Mouse (Mus musculus): Measurements from ENCODE around the gene Atp8a1.

Gene Atp8a1

DNA sequence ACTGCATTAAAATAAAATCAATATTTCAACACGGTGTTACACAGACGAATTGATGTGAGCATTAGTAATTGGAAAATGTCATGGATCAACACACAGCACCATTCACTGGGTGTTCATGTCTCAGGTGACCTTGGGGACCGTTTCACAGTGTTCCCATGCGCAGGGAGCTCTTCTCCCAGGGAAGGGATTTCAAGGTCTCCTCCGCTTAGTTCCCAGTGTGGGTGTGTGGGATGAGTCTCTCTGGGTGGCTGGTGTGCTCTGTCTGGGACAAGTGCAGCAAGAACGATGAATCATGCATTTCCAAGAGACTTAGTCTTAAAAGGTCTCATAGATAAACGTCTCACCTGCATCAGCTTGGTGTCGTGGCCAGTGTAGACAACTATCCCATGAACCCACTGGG is 78.5 kb downstream of the Atp8a1 start:
- DNase-seq (ENCODE audit: low spot score in 2 of 2) = no peak

DNA sequence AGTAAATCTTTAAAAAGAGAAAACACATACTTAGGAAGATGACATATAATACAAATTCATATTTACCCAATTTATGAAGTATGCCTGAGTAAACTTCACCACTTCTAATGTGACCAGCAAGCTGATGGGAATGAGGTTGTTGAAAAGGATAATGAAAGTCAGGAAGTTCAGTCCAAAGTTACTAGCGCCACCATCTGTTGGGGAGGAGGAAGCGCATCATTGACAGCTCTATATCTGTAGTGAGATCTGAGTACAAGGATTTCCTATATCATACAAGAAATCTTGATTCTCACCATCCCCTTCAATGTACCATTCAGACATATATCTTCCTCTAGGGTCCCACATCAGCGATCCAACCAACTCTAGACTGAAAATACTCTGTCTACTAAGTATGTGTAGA is 82.4 kb downstream of the Atp8a1 start:
- DNase-seq (ENCODE audit: low spot score in 2 of 2) = no peak

DNA sequence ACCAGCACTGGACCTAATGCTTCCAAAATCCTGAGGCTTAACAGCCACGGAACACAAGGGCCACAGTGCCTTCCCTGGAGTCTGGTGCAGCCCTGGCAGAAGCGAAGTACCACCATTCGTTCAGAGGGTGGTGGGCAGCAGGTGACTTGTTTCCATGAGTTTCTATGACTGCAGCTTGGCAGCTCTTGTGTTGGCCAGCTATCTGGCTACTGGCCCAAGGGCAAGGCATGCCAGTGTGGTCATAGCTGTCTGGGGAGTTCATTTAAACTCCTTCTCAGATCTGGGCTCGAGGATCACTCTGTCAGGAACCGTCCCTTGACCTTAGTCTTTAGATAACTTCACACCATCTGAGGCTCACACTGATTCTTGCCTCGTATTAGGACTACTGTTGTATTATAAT is 89.1 kb downstream of the Atp8a1 start:
- no peak for DNase-seq (ENCODE audit: low spot score in 2 of 2)

DNA sequence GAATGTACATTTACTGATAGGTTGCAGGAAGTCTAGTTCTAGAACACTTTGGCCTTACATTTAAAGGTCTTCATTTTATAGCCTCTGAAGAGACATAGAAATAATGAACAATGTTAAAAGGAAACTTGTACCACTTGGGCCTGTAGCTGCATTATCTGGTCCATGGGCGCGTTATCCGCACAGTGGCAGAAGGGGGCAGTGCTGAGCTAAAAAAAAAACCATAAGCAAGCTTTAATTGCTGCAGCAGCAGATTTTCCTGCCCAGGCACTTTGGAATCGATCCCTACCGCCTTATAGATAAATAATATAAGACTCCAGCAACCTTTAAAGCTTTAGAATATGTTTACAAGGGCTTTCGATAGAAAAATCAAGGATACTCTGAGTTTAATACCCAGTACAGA is 91.1 kb downstream of the Atp8a1 start:
- peak in 1 of 2 experiments; percentile 17 for DNase-seq (ENCODE audit: low spot score in 2 of 2)

DNA sequence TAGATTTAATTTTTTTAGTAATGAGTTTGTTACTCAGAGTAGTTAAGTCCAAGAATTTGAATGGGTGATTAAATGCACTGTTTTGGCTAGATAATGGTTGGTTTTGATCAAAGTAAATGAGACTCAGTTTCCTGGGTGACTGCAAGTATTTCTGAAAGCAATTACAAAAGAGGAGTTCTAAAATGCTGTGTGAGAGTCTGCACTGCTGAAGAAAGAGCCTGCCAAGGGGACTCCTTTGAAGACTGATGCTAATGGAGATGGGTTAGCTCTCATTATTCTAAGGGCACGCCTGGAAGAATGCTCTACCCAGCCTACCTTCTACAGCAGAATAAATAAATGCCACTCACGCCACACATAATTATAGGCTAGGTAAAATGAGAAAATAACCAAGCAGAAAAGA is 94.2 kb downstream of the Atp8a1 start:
- DNase-seq (ENCODE audit: low spot score in 2 of 2) = no peak

DNA sequence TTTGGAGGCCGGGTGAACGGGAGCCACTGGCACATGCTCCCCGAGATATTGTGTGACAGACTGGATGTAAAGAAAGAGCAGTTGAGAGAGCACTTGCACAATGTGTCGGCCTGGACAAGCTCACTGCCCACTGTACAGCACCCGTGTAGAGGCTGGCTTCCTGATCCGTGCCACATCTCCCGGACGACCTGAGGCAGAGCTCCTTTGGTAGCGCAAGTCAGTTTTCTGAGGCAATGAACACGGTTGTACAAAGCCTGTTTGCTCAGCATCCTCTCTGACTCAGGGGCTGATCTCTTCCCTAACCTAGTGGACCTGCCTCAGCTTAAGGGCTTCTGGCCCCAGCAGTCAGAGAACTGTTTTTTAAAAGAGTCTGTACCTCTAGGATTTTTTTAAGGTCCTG is 94.6 kb downstream of the Atp8a1 start:
- DNase-seq (ENCODE audit: low spot score in 2 of 2) = no peak

DNA sequence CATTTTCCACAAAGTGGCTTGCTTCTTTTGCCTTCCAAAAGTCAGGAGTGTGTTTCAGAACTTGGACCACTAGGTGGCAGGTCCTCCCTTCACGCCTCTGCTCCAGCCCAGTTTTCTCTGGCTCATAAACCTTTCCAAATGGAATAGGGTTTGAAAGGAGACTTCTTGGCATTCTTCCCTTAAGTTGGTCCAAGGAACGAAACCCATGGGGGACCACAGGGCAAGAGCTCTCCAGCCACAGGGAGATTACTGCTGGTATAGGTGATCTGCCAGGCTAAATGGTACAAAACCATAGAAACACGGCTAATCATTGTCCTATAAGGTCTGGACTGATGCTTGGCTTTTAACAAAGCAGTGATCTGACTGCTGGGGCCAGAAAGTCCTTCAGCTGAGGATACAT is 95.2 kb downstream of the Atp8a1 start:
- DNase-seq (ENCODE audit: low spot score in 2 of 2) = no peak

DNA sequence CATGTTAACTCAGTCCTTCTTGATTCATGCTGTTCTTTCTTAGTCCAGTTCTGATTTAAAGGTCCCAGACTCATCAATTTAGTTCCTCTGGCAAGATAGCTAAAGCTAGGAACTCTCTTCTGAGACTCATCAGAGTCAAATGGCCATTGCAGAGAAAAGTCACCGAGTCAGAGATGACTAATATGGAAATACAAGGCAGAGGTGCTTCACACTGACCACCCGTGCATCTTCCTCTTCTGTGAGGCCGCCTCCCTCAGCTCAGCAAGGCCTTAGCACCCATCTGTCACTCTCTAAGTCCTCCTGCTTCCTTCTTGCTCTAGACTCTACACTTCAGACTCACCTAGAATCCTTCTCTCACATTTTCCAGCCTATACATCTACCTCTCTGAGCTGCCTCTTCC is 108.0 kb downstream of the Atp8a1 start:
- no peak for DNase-seq (ENCODE audit: low spot score in 2 of 2)

DNA sequence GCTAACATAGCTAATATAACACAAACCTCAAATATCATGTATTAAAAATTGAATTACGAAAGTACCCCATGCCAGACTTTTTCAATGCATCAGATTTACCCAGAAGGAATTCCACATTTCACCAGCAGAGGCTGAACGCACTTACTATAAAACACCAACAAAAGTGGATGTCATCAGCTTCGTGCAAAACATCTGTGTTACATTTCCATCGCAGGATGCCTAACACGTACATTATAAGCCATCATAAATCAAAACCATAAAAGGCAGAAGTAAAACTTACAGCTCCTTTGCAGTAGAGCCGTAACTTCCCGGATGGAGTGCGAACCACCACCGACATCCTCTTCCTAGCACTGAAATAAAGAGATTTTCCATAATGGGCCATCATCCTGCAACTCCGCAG is 109.1 kb downstream of the Atp8a1 start:
- DNase-seq (ENCODE audit: low spot score in 2 of 2) = no peak

DNA sequence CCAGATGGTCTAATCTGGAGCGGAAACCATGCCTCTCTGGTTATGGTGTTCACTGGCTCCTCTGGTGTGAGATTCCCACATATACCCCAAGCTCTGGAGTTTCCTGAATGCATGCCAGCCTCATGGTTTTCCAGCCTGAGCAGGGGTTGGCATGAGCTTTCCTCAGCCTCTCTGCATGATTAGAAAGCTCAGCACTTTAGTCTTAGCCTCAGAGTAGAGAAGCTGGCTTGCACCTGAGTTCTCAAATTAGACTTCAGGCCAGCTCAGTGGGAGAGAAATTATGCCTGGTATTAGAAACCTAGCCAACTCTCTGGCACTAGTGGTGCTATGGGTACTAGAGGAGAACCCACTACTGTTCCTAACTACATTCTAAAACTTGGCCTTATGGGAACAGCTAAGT is 111.5 kb downstream of the Atp8a1 start:
- DNase-seq (ENCODE audit: low spot score in 2 of 2) = no peak

DNA sequence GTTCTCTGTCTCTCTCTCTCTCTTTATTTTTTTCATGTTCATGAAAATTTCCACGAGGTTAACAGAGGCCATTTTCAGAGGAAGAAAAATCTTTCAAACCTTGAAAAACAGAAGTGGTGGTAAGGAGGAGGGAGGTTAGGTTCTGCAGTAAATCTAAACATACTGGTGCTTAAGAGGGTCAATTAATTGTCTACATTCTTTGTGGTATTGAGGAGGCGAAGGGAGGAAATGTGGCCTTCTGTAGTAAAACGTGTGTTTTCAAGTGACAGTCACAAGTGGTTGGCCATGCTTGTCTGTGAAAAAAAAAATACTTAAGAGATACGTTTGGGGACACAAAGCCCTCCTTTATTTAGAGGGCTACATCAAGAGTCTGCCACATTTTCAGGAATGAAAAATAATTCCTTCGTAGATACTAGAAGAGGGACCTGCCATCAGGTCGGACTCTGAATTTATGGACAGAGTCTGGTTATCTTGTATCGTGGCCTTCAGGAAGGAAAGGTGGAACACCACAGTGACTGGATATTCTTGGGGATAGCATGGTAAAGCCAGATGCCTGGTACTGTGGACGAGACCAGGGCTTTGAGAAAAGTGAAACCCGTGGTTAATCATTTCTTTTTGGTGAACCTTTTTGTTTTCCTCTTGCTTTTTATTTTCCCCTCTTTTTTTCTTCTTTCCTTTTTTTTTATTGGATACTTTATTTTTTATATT is 113.5 kb downstream of the Atp8a1 start:
- DNase-seq (ENCODE audit: low spot score in 2 of 2) = no peak

DNA sequence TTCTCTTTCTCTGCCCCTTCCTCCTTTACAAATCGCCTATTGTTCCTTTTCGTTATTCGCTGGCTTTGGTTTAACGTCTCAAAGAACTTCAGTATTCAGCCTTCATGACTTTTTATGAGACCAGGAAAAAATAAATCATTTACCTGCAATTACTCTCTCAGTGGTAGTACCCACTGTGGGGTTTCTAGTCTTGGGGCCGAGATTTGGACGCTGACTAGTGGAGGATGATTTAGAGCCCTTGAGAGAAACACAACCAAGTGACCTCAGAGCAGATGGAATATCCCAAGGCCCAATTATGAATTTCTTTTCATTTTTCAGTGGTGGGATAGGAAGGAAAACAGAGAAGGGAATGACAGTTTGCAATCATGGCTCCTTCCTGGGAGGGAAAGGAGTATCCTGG is 114.1 kb downstream of the Atp8a1 start:
- DNase-seq (ENCODE audit: low spot score in 2 of 2) = no peak

DNA sequence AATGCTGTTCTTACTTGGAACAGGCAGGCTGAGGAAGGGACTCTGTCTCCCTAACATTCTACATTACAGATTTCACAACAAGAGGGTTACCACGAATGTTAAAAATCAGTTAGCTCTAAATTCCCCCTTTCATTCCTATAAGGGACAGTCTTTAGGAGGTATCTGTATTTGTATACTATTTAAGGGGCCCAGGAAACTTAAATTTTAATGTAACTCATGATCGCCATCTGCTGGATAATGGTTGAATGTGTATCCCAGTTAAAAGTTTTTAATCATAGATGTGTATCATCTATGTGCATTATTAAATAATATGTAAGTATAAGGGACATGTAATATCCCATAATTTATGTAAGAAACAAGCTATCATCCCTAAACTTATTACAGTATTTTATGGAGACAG is 119.5 kb downstream of the Atp8a1 start:
- DNase-seq (ENCODE audit: low spot score in 2 of 2) = no peak

DNA sequence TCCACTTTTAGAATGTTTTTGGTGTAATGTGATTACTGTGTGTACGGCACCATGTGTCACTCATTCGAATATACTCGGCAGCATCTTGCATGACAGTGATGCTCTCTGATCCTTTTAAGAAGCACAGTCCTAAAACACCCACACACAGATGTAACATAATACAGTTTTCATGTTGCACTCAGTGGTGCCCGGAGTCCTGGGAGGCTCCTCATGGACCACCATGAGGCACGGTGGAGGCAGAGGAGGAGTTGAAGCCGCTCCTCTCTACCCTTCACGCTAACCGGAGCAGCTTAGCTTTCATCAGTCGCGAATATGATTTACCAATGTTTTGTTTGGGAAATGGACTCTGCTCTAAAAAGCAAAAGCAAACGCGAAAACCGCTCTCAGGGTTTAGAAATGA is 120.4 kb downstream of the Atp8a1 start:
- no peak for DNase-seq (ENCODE audit: low spot score in 2 of 2)

DNA sequence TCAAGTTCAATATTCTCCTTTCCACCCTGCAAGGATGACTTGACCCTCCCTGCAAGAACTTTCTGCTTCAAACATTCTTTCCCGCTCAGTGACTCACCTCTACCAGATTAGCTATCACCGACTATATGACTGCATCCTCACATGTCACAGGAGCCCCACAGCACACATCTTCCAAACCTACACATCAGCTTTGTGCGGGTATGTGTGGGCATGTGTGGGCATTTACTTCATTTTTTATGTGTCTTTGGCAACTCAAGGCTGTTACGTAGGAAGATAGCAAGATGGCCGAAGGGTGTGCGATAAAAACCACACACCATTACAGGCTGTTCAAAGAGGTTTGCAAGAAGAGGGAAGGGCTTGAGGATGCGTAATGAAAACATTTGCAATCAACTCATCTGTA is 145.6 kb downstream of the Atp8a1 start:
- DNase-seq (ENCODE audit: low spot score in 2 of 2) = no peak

DNA sequence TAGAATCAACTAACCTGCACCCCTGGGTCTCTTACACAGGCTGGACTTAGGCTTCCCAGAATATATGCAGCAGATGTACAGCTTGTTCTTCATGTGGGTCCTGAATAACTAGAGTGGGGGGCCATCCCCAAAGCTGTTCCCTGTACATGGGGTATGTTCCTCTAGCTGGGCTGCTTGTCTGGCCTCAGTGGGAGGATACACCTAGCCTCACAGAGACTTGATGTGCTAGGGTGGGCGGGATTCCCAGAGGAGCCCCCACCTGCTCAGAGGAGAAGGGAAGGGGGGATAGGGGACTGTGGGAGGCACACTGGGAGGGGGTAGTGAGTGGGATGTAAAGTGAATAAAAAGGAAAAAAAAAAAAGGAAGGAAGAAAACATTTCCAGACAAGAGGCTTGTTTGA is 147.8 kb downstream of the Atp8a1 start:
- DNase-seq (ENCODE audit: low spot score in 2 of 2) = no peak

DNA sequence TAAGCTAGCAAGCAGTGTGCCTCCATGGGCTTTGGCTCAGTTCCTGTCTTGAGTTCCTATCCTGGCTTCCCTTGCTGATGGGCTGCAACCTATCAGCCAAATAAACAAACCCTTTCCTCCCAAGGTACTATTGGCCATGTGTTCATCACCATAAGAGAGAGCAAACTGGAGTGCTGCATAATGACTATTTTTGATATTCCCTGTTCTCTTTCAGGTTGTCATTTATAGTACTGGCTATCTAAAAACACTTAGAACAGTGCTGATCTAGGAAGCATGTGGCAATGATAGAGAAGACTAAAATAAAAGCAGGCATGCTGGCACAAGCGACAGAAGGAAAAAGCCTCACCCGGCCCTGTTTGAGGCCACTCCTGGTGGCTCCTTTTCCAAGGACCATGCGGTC is 149.1 kb downstream of the Atp8a1 start:
- no peak for DNase-seq (ENCODE audit: low spot score in 2 of 2)

DNA sequence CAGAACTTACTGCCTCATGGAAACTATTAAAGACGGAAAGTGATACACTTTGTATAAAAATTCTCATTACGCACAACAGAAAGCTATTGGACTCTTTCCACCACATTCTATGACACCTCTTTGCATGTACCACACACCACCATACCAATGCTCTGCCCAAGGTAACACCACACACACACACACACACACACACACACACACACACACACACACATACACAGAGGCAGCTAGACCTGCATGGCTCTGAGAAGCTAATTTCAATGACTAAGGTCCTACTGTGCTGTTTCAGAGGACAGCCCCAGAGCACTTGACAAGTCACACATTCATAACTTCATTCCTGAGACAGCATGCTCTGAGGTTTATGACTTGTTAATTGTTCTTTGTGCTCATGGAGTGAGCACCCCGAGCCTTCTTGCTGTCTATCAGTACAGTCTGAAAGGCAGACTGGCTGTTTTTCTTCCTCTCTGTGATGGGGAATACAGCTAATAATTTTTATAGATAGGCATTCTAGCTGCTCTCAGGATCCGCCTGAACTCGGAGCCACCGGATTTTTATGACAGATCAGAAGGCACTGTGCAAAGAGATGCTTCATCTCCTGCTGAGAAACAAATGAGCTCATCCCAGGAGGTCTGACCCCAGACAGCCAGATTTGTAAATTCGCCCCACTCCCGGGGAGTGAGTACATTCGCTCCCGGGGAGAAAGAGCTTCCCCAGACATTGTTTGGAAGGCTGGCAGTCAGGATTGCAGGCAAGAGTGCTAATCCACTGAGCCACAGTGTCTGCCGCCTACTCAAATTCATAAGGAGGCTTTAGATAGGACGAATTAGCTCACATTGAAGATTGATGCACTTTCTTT is 150.3 kb downstream of the Atp8a1 start:
- DNase-seq (ENCODE audit: low spot score in 2 of 2) = no peak

DNA sequence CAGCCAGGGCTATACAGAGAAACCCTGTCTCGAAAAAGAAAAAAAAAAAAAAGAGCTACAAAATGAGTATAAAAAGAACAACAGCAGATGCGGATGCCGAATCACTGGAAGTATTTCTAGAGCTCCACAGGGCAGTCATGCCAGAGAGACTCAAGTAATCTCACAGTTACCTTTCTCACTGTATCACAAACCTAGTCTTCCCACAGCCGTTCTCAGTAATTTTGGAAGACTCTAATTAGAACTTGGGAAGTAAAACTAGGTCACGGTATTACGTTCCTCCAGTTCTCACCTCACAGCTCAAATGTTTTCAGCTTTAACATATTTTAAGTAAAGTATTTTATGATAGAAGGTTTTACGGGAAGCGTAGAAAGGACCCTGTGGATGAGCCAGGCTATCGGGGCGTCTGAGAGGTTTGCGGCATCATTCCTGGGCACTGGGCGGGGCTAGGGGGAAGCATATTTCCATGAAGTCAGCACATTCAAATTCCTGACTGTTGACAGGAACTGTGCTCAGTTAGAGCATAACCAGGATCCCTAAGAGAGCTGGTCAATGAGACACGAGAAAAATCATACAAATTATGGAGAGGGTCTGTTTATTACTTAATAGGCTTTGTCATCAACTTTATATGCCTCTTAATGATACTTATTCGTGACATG is 152.1 kb downstream of the Atp8a1 start:
- no peak for DNase-seq (ENCODE audit: low spot score in 2 of 2)

DNA sequence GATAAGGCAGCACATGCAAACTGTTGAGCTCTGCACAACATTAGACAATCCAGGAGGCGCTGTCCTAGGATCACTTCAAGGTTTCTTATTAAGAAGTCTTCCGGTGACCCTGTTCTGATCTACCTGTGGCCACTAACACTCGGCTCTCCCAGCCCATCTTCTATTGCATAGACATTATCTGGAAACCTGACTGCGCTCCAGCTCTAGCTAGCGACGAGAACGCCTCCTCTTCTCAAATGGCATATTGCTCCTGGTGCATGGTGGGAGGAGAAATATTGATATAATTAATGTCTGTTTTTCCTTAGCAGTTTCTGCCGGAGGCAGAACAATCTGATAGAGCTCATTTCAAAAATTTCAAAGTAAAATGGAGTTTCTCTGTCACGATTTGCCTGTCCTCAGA is 156.9 kb downstream of the Atp8a1 start:
- no peak for DNase-seq (ENCODE audit: low spot score in 2 of 2)

DNA sequence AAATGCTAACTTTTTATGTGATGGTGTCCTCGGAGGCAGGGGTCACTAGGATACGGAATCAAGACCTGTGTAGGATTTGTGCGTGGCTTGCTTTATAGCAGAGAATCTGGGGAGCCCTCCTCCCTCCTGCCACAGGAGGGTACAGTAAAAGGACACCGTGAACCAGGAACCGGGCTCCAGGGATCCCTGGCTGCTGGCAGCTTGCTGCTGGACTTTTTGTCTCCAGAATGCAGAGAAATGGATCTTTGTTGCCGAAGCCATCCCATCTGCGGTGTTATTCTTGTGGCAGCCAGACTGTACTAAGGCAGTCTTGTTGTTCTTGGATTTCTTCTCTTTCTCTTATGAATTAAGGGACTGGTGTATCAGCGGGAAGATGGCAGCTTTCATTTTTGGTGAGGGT is 159.2 kb downstream of the Atp8a1 start:
- DNase-seq (ENCODE audit: low spot score in 2 of 2) = no peak

DNA sequence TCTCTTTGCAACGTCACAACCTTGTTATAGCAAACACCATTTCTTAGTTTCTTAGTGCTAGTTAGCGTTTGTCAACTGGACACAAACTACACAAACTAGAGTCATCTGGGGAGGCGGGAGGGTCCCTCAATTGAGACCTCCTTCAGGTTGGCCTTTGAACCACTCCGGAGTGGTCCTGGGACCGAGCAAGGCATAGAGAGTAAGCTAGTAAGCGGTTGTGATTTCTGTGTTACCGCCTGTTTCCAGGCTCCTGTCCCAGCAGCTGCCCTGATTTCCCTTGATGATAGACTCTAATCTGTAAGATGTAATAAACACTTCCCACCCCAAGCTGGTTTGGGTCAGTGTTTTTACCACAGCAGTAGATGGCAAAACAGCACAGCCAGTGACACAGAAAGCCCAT is 161.3 kb downstream of the Atp8a1 start:
- DNase-seq (ENCODE audit: low spot score in 2 of 2) = no peak

DNA sequence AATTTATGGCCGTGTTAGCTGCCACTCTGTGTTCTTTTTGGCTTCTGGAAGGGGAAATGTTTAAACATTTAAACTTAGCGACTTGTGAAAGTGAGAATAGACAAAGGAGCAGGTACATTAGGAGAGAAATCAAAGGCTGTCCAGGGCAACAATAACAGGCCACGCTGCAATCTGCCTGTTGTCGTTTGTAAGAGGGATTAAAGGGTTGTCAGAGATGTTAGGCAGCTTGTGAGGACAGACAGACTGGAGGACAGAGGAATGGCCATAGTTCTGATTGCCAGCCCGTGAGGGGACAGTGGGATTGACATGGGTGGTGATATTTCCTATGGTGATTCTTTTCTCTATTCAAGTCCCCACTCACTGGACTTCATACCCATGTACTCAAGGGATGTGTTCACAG is 161.8 kb downstream of the Atp8a1 start:
- no peak for DNase-seq (ENCODE audit: low spot score in 2 of 2)

Measured in spleen, postnatal 14 days (tissue).